Mouse (Mus musculus) lung, postnatal 0 days (tissue): Measurements from ENCODE around the gene Zfp182.

Source experiments
- CTCF ChIP-seq: IDR thresholded peaks from 2 replicates; pipeline ENCODE4 v1.5.1; 2016; ENCODE audit warnings: antibody characterized with exemption, mild to moderate bottlenecking
- EP300 ChIP-seq: IDR thresholded peaks from 2 replicates; pipeline ENCODE4 v1.6.1; 2016; ENCODE audit warnings: antibody characterized with exemption, mild to moderate bottlenecking, control low read depth

- TF ChIP-seq EP300: no peak
- no peak for TF ChIP-seq CTCF
These were observed 6.0 kb upstream of the Zfp182 start, which contains the start of gene Spaca5 for GRCm38 (mm10) chrX:21068106-21068505.
